Mouse (Mus musculus): ENCODE measurements around the gene Nfib.

- TF ChIP-seq EP300 (IDR thresholded peaks at IDR 0.05; ENCODE audit: low read depth): no peak
- no peak for TF ChIP-seq CTCF (IDR thresholded peaks at IDR 0.05; ENCODE audit: low read depth)
These were observed 429.6 kb downstream of the Nfib start for GRCm38 (mm10) chr4:82275996-82276395.

Data from liver, embryonic 14.5 days (tissue).